Mouse (Mus musculus) gastrocnemius, adult 2 months (tissue): Measurements from ENCODE around the gene 2010111I01Rik. TPM values are rescaled to one million over a fixed set of nuclear protein-coding genes. Genes with fewer than 3 reads are reported as not detected.

Experiments used
- DNase-seq: peaks from one replicate; pipeline ENCODE4 v3.0.0; 2022
- H3K27ac ChIP-seq: fragments of 200-600 bp; 2 replicates; pipeline ENCODE4 v1.8.1; 2022; ENCODE audit warnings: mild to moderate bottlenecking
- H3K4me3 ChIP-seq: fragments of 200-600 bp; 2 replicates; pipeline ENCODE4 v1.8.1; 2022; ENCODE audit warnings: mild to moderate bottlenecking, moderate library complexity
- CTCF ChIP-seq: fragments of 200-600 bp; IDR thresholded peaks from 2 replicates; pipeline ENCODE4 v1.8.1; 2022; ENCODE audit warnings: antibody characterized with exemption, mild to moderate bottlenecking, moderate library complexity
- intact Hi-C: fragments of 180-260 bp; cut with DNase I; formaldehyde crosslinking; loops from one replicate; pipeline ENCODE4 v1.15.1; 2025
- total RNA-seq, 2 experiments: library from RNA; stranded (reverse); gene quantifications; 2 replicates each; pipeline ENCODE4 v1.2.3; 2021

Gene 2010111I01Rik
- total RNA-seq, 2 experiments from 2014 or later: 56.8 to 61.4 TPM

GRCm38 (mm10) chr13:63171347-63172096, 206.8 kb downstream of the 2010111I01Rik start:
- H3K27ac ChIP-seq: peak overlapping the region; percentile 31
- intact Hi-C loops: no loop called here
- TF ChIP-seq CTCF: no peak
- DNase-seq: no peak
- no peak overlapping the region for H3K4me3 ChIP-seq

GRCm38 (mm10) chr13:63172097-63172445, 207.4 kb downstream of the 2010111I01Rik start:
- no peak for TF ChIP-seq CTCF
- Histone ChIP-seq H3K27ac (no peak overlapping the region), H3K4me3 (no peak overlapping the region)
- intact Hi-C loops: no loop called here
- no peak for DNase-seq

- intact Hi-C loops: no loop called here
- DNase-seq: no peak
- Histone ChIP-seq H3K4me3 (no peak overlapping the region), H3K27ac (no peak overlapping the region)
- no peak for TF ChIP-seq CTCF
Measured at GRCm38 (mm10) chr13:63174252-63175020, 209.7 kb downstream of the 2010111I01Rik start.

DNA sequence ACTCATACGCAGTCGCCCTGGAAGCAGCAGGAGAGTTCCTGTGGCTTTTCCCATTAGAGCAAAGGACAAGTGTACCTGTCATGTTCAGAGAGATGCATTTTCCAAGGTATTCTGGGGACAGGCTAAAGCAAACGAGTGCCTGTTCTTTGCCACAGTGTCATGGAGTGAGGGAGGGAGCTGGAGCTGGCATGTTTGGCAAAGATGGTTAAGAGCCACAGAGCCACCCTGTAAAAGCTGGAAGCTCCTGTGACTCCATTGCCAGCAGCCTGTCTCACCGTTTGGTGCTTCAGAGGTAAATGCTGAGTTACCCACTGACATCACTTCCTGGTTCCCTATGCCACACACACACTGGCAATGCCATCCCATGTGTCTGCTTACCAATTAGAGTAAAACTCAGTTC, 211.4 kb downstream of the 2010111I01Rik start:
- Histone ChIP-seq H3K4me3 (no peak overlapping the region), H3K27ac (no peak overlapping the region; the same call in 1 of the 2 replicates)
- intact Hi-C loops: no loop called here
- TF ChIP-seq CTCF: no peak
- DNase-seq: no peak

GRCm38 (mm10) chr13:63177232-63177631, 212.5 kb downstream of the 2010111I01Rik start:
- intact Hi-C loops: no loop called here
- H3K4me3 ChIP-seq: no peak overlapping the region
- DNase-seq: no peak
- no peak for TF ChIP-seq CTCF
- H3K27ac ChIP-seq: no peak overlapping the region; the same call in 1 of the 2 replicates

- H3K27ac ChIP-seq: no peak overlapping the region
- no peak overlapping the region for H3K4me3 ChIP-seq
- no peak for DNase-seq
- no peak for TF ChIP-seq CTCF
- intact Hi-C loops: no loop called here
Measured at GRCm38 (mm10) chr13:63180641-63181235, 216.0 kb downstream of the 2010111I01Rik start.

GRCm38 (mm10) chr13:63184946-63185345, 220.3 kb downstream of the 2010111I01Rik start:
- TF ChIP-seq CTCF: no peak
- DNase-seq: no peak
- intact Hi-C loops: loop anchor here (5.0 kb wide), 1 partner anchor 52 kb away; no protein-coding TSS in a partner anchor
- Histone ChIP-seq H3K27ac (no peak overlapping the region), H3K4me3 (no peak overlapping the region)

GRCm38 (mm10) chr13:63186217-63186616, 221.5 kb downstream of the 2010111I01Rik start:
- DNase-seq: no peak
- no peak for TF ChIP-seq CTCF
- intact Hi-C loops: loop anchor here (5.0 kb wide), 1 partner anchor 51 kb away; no protein-coding TSS in a partner anchor
- Histone ChIP-seq H3K27ac (no peak overlapping the region), H3K4me3 (no peak overlapping the region)

DNA sequence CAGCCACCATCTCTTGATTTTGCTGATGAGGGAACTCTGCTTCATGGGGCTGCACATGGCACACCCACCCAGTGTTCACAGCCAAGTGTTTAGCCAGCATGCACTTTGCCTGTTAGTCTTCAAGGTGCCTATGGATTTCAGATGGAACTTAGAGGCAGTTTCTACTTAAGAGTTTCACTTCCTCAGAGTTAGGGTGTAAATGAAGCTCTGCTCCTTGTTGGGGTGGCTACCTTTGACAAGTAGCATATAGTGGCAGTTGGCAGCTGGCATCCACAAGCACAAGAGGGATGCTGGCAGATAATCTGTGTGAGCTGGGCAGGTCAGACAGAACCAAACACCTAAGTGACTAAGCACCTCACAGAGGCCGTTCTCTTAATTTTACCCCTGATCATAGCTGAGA, 221.9 kb downstream of the 2010111I01Rik start:
- no peak for DNase-seq
- H3K27ac ChIP-seq: 0 out of 2 replicates have a peak overlapping the region, but pooled peaks have one; percentile 16
- no peak for TF ChIP-seq CTCF
- intact Hi-C loops: loop anchor here (5.0 kb wide), 1 partner anchor 51 kb away; no protein-coding TSS in a partner anchor
- H3K4me3 ChIP-seq: no peak overlapping the region

DNA sequence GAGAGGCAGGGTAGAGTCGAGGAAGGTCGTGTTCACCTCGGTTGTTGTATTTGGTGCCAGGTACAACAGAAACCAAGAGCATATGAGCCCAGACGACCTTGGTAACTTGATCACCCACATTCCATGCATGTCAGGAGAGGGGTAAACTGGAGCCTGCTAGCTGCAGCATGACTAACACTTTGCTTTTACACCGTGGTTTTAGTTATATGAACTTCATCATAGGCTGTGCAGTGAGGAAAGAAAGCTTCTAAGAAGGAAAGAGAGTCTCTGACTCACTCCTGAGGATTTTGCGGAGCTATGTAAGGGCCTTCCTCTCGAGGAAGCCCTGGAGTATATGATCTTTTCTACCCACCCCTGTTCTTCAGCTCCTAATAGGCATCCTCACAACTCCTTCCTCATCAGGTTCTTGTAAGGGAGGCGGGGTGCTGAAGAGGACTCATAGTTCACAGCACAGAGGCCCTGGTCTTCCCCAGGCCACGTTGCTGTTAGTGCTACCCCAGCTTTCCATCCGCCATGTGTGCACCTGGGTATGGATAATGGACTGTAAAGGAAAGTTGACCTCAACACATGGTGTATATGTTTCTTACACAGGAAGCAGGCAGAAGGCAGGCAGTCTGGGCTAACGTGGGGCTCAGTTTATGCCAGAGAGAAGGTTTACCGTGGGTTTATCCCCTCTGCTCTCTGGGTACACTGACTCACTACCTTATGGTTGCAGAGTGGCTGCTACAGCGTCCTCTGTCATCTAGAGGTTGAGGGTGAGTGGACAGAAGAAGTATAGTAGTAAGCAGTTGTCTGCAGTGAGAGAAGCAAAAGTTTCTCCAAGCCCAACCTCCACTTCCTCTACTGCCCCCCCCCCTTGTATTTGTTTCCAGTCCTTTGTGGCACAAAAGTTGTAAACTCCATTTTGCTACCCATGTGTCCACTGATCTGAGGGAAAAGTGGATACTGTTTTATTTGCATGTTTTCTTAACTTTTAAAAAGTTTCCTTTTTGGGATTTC, 222.8 kb downstream of the 2010111I01Rik start:
- no peak for TF ChIP-seq CTCF
- Histone ChIP-seq H3K4me3 (no peak overlapping the region), H3K27ac (peak overlapping the region; percentile 48)
- DNase-seq: no peak
- intact Hi-C loops: loop anchor here (5.0 kb wide), 1 partner anchor 50 kb away; no protein-coding TSS in a partner anchor

DNA sequence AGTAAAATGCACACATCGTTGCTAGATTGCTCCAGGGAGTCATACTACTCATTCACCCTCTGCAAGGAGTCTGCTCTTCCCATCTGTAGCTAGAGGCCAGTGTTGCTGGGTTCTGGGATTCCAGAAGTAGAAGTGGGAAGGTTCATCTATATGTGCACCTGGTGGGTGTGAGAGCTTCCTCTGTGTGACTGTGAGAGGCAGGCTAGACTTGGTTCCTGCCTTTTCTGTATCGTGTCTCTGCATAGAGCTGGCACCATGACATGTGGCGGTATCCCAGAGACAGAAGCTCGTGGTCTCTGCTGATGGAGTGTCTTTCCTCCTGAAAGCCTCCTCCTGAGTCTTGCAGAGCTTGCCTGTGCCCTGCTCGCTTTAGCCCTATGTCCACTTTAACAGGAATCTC, 223.6 kb downstream of the 2010111I01Rik start:
- TF ChIP-seq CTCF: no peak
- no peak for DNase-seq
- H3K27ac ChIP-seq: no peak overlapping the region
- H3K4me3 ChIP-seq: no peak overlapping the region
- intact Hi-C loops: loop anchor here (5.0 kb wide), 1 partner anchor 49 kb away; no protein-coding TSS in a partner anchor
